Mouse (Mus musculus) lung, postnatal 0 days (tissue): ENCODE results near the gene Lrrc63. TPM values are rescaled to one million over a fixed set of nuclear protein-coding genes. Genes with fewer than 3 reads are reported as not detected.
A peak's percentile ranks its signal among the peaks of the same experiment; 100 is the strongest.

Experiments used
- ATAC-seq: fragments of 200-750 bp; cut with Nextera tagmentation; 2 replicates; pipeline ENCODE4 v1.8.0; 2017; ENCODE audit warnings: moderate library complexity
- DNase-seq: peaks from one replicate; pipeline ENCODE4 v3.0.0-alpha.2; 2016; ENCODE audit warnings: low spot score
- H3K27ac ChIP-seq: fragments of 300-500 bp; sonication (generic); 2 replicates; pipeline ENCODE4 v1.5.1; 2014; ENCODE audit warnings: antibody characterized with exemption, mild to moderate bottlenecking, low read length, mixed read lengths
- H3K27me3 ChIP-seq: fragments of 300-500 bp; sonication (generic); replicated peaks from 2 replicates; pipeline ENCODE4 v1.6.1; 2014; ENCODE audit warnings: low read length, mixed read lengths; ENCODE audit not compliant: insufficient read depth
- H3K36me3 ChIP-seq: fragments of 300-500 bp; sonication (generic); 2 replicates; pipeline ENCODE4 v1.6.1; 2014; ENCODE audit warnings: low read length, mixed read lengths; ENCODE audit not compliant: insufficient read depth
- H3K4me1 ChIP-seq: fragments of 300-500 bp; sonication (generic); 2 replicates; pipeline ENCODE4 v1.6.1; 2014; ENCODE audit warnings: antibody characterized with exemption, low read depth, low read length, mixed read lengths; ENCODE audit not compliant: insufficient read depth
- H3K4me2 ChIP-seq: fragments of 300-500 bp; sonication (generic); replicated peaks from 2 replicates; pipeline ENCODE4 v1.6.1; 2014; ENCODE audit warnings: low read depth, mild to moderate bottlenecking, low read length, moderate library complexity, mixed read lengths
- H3K4me3 ChIP-seq: fragments of 300-500 bp; sonication (generic); 2 replicates; pipeline ENCODE4 v1.5.1; 2014; ENCODE audit warnings: low read depth, low read length
- H3K9ac ChIP-seq: fragments of 300-500 bp; sonication (generic); replicated peaks from 2 replicates; pipeline ENCODE4 v1.6.1; 2014; ENCODE audit warnings: low read depth, mild to moderate bottlenecking
- H3K9me3 ChIP-seq: fragments of 300-500 bp; sonication (generic); 2 replicates; pipeline ENCODE4 v1.6.1; 2016; ENCODE audit warnings: low read length, mixed read lengths
- CTCF ChIP-seq: IDR thresholded peaks from 2 replicates; pipeline ENCODE4 v1.5.1; 2016; ENCODE audit warnings: antibody characterized with exemption, mild to moderate bottlenecking
- EP300 ChIP-seq: IDR thresholded peaks from 2 replicates; pipeline ENCODE4 v1.6.1; 2016; ENCODE audit warnings: antibody characterized with exemption, mild to moderate bottlenecking, control low read depth
- WGBS: fragments of 180-500 bp; shearing (Covaris S2); extraction: QIAGEN DNeasy Blood & Tissue Kit; methylation state at CpG from one replicate; pipeline ENCODE4 v1.1.7; 2014; 5-methylcytosine and 5-hydroxymethylcytosine counted together
- polyA plus RNA-seq: library from polyadenylated mRNA; unstranded; fragments of >200 nt; fragmentation: Nextera tagmentation; extraction: Ambion mirVana; gene quantifications from 2 replicates; pipeline ENCODE4 v1.2.1, GENCODE M21; 2015

The Lrrc63 gene
- polyA plus RNA-seq, 1 experiment from 2014 or later, result 0.06 TPM

DNA sequence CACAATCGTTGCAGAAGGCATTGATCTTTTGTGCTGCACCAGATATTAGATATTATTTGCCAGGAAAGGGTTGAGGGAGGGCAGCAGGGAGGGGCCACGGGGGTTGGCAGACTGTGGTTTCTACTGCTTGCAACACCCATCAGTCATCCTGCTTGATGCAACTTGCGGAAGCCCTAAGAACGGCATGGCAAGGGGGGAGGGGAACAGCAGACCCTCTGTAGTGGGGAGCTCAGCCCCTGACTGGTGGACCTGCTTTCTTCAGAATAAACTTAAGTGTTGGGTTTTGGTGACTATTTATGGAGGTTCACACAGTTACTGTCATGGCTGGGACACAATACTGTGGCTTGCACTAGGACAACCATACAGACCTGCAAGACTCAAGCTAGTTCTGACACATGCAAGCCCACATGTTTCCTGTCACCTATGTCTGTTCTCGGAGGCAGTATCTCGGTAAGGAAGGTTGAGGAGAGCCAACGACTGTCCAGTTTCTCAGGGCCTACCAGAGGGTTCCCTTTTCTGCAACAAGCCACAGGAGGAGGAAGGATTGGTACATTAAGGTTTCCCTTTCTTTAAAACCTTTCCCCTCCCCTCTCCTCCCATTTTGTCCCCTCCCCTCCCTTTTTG lies 61.2 kb downstream of the Lrrc63 start:
- peak; percentile 26 for DNase-seq
- no peaks in the 10 kb centered on the region for H3K9me3 ChIP-seq
- ATAC-seq, result no peak
- no peak overlapping the region for H3K4me2 ChIP-seq
- H3K27ac ChIP-seq, result no peak overlapping the region
- WGBS, result 44% methylated on average over 7 of the region's 7 CpGs
- TF ChIP-seq EP300 (no peak), CTCF (no peak)
- no peaks in the 10 kb centered on the region for H3K27me3 ChIP-seq
- H3K9ac ChIP-seq, result no peak overlapping the region
- no peaks in the 10 kb centered on the region for H3K4me1 ChIP-seq
- no peak overlapping the region for H3K4me3 ChIP-seq
- no peaks in the 10 kb centered on the region for H3K36me3 ChIP-seq

DNA sequence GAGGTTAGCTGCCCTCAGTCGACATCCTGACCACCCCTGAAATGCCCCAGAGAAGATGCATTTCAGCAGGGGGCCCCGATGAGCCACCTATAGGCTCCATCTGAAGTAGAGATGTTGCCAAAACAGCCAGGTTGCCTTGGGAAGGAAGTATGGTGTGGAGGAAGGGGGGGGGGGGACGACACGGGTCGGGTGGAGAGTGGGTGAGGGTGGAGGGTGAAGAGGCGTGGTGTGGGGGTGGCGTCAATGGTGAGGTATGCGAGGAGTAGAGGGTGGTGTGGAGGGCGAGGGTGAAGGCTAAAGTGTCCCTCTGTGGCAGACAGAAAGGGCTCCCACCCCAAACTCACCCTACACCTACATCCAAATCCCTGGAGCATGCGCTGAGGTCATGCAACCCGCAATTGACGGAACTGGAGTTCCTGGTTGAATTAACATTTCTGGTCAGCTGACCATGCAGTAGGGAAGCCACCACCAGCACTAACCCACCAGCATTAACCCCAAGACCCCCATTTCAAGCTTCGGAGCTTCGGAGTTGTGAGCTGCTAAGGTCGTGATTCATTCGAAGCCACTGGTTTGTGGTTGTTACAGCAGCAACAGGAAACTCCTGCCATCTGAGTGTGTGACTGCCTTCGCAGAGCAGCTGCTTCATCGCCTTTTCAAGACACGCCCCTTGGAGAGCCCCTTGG lies 62.1 kb downstream of the Lrrc63 start:
- no peak overlapping the region for H3K4me3 ChIP-seq
- H3K9ac ChIP-seq, result no peak overlapping the region
- TF ChIP-seq CTCF (no peak), EP300 (no peak)
- WGBS, result 75% methylated on average over 16 of the region's 19 CpGs
- DNase-seq (no peak), ATAC-seq (peak; percentile 38)
- no peak overlapping the region for H3K4me2 ChIP-seq
- H3K9me3 ChIP-seq, result no peaks in the 10 kb centered on the region
- H3K36me3 ChIP-seq, result no peaks in the 10 kb centered on the region
- no peaks in the 10 kb centered on the region for H3K27me3 ChIP-seq
- H3K27ac ChIP-seq, result no peak overlapping the region
- no peaks in the 10 kb centered on the region for H3K4me1 ChIP-seq

DNA sequence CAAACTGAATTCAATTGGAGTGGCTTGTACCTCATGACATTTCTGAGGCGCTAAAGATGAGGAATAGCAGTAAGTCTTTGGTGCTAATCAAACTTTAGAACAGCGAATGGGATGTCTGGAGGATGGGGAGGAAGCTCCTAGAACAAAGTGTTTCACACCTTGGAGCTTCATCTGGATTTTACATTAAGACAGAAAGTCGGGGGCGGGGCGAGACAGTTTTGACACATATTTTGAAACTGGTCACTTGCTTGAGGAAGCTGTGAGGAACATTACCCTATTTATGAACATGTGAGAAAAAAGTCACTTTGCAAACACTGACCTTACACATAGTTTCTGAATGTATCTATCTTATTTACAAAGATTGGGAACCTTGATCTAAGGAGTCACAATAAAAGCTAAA lies 65.5 kb downstream of the Lrrc63 start:
- ATAC-seq, result no peak
- Histone ChIP-seq H3K36me3 (no peaks in the 10 kb centered on the region), H3K4me2 (no peak overlapping the region), H3K9me3 (no peaks in the 10 kb centered on the region), H3K4me3 (no peak overlapping the region), H3K27ac (no peak overlapping the region), H3K9ac (no peak overlapping the region), H3K27me3 (no peaks in the 10 kb centered on the region), H3K4me1 (no peaks in the 10 kb centered on the region)
- DNase-seq, result peak; percentile 11
- TF ChIP-seq EP300, result no peak
- 88% methylated on average over 5 of the region's 5 CpGs for WGBS

DNA sequence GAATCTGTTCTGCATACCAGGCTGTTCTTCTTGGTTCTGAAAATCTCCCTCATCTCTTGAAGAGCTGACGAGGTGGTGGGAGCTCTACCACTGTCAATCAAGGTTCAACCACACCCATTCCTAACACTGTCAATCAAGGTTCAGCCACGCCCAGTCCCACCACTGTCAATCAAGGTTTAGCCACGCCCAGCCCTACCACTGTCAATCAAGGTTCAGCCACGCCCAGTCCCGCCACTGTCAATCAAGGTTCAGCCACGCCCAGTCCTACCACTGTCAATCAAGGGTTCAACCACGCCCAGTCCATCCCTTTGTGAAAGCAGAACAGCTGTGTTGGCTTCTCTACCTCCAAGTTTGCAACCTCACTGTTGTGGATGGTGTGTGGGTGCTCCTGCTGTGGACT lies 66.2 kb downstream of the Lrrc63 start:
- no peaks in the 10 kb centered on the region for H3K27me3 ChIP-seq
- no peak for TF ChIP-seq EP300
- no peak for TF ChIP-seq CTCF

DNA sequence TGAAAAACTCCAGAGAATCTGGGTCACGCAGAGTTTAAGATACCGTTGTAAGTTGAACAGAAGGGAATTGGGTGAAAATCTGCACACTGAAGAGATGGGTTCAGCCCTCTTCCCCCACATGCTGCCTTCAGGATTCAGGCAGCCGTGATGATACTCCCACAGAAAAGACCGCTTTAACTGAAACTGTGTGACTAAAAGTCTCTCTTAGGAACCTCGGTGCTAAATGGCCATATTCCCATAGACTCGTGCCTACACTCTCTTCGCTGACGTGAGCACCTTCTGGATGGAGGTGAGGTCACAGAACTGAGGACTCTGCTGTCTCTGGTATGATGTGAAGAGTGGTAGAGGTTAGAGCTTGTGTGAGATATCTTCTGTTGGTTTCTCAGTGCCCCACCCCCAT lies 66.7 kb downstream of the Lrrc63 start:
- no peak overlapping the region for H3K9ac ChIP-seq
- no peaks in the 10 kb centered on the region for H3K36me3 ChIP-seq
- no peak for DNase-seq
- no peaks in the 10 kb centered on the region for H3K4me1 ChIP-seq
- 95% methylated on average over 8 of the region's 8 CpGs for WGBS
- H3K9me3 ChIP-seq, result no peaks in the 10 kb centered on the region
- H3K4me2 ChIP-seq, result no peak overlapping the region
- TF ChIP-seq CTCF, result no peak
- no peak for TF ChIP-seq EP300
- no peak for ATAC-seq
- H3K27me3 ChIP-seq, result no peaks in the 10 kb centered on the region
- no peak overlapping the region for H3K27ac ChIP-seq
- H3K4me3 ChIP-seq, result no peak overlapping the region

More for the DNA sequence above, 66.2 kb downstream of the Lrrc63 start:
- peak; percentile 35 for ATAC-seq
- no peak overlapping the region for H3K9ac ChIP-seq
- DNase-seq, result peak; percentile 25
- H3K9me3 ChIP-seq, result no peaks in the 10 kb centered on the region
- H3K4me3 ChIP-seq, result no peak overlapping the region
- H3K36me3 ChIP-seq, result no peaks in the 10 kb centered on the region
- no peak overlapping the region for H3K27ac ChIP-seq
- no peak overlapping the region for H3K4me2 ChIP-seq
- WGBS, result 76% methylated on average over 7 of the region's 7 CpGs
- H3K4me1 ChIP-seq, result no peaks in the 10 kb centered on the region

DNA sequence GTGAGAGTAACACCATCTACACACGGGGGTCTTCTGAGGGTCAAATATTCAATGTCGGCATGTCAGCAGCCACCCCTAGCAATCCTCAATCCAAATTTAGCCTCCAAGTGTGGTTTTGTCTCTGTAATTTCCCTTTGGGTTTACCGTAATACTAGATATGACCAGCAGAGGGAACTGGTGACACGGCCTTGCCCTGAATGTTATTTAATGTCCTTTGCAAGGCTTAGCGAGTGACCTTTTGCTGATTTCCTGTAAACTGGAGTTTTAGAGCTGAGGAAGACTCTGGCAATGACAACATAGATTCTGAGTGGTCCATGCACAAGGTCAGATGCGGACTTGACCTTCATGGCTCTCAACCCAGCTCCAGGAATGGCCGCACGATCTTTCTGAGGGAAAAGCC lies 70.1 kb downstream of the Lrrc63 start:
- H3K9ac ChIP-seq, result no peak overlapping the region
- DNase-seq (peak; percentile 70), ATAC-seq (peak; percentile 39)
- TF ChIP-seq CTCF (peak; percentile 96), EP300 (0 out of 2 replicates have a peak, but pooled peaks have one; percentile 7)
- WGBS, result 34% methylated on average over 8 of the region's 8 CpGs
- H3K4me1 ChIP-seq, result no peaks in the 10 kb centered on the region
- no peaks in the 10 kb centered on the region for H3K9me3 ChIP-seq
- no peak overlapping the region for H3K4me2 ChIP-seq
- H3K4me3 ChIP-seq, result no peak overlapping the region
- H3K36me3 ChIP-seq, result no peaks in the 10 kb centered on the region
- no peak overlapping the region for H3K27ac ChIP-seq
- H3K27me3 ChIP-seq, result no peaks in the 10 kb centered on the region
